Mouse (Mus musculus) bone marrow macrophage, adult 2 months (primary cell): ENCODE data around the gene Itgb1bp1.

Source experiments
- CTCF ChIP-seq: IDR thresholded peaks from 2 replicates; pipeline ENCODE4 v1.5.1; 2012; ENCODE audit warnings: low read depth, mild to moderate bottlenecking, low read length, moderate library complexity
- POLR2A ChIP-seq: IDR thresholded peaks from 2 replicates; pipeline ENCODE4 v1.6.1; 2012; ENCODE audit warnings: mild to moderate bottlenecking, low read depth, low read length, borderline replicate concordance

- TF ChIP-seq CTCF (no peak), POLR2A (no peak)
Observed at GRCm38 (mm10) chr12:21212876-21213275, 73.2 kb downstream of the Itgb1bp1 start.
